Mouse (Mus musculus): ENCODE data around the gene Capn12. TPM values are rescaled to one million over a fixed set of nuclear protein-coding genes. Genes with fewer than 3 reads are reported as not detected.
A peak's percentile ranks its signal among the peaks of the same experiment; 100 is the strongest.
"Not testable (repeated sequence)": the region's sequence is repeated elsewhere in the genome, so short reads cannot be mapped to it uniquely, and the experiment has no call there.

Capn12 gene
- polyA plus RNA-seq, 2 experiments from 2014 or later, result 0.34 TPM; not detected in 1

DNA sequence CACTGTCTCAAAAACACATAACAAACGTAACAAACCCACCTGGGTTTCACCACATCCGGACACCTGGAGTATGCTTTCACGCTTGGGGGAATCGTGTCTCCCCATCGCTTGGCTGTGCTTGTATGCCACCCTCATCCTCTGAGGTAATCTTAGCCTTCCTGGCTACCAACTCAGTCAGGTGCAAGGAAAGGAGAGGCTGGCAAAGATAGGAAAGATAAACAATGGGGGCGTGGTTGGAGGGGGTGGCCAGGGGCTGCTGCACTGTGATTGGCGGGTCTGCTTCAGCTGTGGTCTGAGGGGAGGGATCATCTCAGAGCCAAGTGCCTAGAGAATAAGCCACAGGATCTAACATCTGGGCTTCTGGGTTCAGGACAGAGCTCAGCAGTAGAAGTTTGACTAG is 1.6 kb upstream of the Capn12 start:
- ATAC-seq, result no peak

DNA sequence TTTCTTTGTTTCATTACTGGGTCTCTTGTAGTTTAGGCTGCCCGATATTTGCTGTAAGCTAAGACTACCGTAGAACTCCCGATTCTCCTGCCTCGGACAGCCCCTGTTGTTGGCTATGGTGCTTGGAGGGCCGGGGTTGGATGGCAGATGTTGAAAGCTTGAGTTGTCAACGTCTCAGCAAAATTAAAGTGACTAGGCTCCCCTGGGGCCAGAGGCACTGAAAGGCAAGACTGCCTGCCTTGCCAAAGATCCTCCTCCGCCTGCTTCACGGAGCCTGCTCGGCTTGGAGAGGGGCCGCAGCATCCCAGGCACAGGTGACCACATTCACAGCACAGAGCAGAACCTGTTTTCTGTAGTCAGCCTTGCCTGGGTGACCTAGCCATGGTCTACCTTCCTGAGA is 668 bp upstream of the Capn12 start:
- no peak for ATAC-seq

DNA sequence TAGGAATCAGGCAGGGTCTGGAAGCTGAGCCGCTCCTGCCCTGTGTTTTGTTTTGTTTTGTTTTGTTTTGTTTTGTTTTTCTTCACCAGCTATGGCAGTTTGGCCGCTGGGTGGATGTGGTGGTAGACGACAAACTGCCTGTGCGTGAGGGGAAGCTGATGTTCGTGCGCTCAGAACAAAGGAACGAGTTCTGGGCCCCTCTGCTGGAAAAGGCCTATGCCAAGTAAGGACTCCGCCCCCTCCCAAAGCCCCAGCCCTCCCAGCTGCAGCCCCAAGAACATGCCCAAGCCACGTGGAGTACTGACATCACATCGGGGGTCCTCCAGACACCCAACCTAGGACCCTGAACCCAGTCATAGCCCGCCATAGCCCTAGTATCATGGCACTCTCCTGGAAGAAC is 1.8 kb downstream of the Capn12 start:
- ATAC-seq, result no peak

DNA sequence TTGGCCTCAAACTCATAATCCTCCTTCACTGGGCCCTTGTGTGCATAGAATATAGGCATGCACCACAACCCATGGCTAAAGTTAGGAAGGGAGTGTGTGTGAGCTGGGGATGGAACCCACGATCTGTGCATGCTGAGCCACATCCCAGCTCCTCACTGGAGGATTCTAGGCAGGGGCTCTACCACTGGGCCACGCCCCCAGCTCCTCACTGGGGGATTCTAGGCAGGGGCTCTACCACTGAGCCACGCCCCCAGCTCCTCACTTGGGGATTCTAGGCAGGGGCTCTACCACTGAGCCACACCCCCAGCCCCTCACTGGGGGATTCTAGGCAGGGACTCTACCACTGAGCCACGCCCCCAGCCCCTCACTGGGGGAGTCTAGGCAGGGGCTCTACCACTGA is 2.5 kb downstream of the Capn12 start:
- ATAC-seq, result not testable (repeated sequence)

DNA sequence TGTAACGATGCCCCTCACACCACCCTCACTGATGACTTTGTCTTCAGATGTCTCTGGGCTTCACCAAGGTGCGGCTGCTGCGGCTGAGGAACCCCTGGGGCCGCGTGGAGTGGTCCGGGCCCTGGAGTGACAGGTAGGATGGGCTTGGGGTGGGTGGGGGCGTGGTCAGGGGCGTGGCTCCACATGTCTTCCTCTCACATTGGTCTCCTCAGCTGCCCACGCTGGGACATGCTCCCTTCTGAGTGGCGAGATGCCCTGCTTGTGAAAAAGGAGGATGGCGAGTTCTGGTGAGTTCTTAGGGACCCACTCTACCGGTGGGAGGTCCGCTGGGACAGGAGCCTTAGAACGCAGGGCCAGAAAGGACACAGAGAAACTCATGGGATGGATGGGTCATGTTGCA is 5.3 kb downstream of the Capn12 start:
- no peak for ATAC-seq

DNA sequence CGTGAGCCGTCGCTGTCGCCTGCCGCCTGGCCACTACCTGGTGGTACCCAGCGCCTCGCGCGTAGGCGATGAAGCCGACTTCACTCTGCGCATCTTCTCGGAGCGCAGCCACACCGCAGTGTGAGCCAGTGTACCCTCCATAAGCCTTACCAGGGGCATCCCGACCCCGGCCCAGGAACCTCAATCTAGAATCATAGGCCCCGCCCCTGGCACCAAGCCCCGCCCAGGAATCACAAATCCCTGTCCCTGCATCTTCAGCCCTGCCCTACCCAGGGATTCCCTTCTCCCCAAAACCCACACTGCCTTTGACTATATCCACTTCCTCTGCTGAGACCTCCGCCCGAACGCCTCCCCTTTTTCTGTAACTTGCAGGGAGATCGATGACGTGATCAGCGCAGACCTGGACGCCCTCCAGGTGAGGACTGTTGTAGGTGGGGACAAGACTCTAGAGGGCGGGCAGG is 7.5 kb downstream of the Capn12 start:
- ATAC-seq, result no peak

DNA sequence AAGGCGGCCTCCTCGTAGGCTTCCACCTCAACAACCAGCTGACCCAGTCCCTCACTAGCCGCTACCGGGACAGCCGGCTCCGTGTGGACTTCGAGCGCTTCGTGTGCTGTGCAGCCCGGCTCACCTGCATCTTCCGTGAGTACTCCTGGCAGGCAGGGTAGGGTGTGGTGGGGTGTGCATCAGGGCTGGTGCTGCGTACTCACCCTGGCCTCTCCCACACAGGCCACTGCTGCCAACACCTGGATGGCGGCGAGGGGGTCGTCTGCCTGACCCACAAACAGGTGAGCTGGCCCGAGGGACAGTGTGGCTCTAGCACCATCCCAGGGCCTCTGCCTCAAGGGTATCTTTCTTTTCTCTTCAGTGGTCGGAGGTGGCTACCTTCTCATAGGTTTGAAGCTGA is 11.4 kb downstream of the Capn12 start:
- ATAC-seq, result no peak

DNA sequence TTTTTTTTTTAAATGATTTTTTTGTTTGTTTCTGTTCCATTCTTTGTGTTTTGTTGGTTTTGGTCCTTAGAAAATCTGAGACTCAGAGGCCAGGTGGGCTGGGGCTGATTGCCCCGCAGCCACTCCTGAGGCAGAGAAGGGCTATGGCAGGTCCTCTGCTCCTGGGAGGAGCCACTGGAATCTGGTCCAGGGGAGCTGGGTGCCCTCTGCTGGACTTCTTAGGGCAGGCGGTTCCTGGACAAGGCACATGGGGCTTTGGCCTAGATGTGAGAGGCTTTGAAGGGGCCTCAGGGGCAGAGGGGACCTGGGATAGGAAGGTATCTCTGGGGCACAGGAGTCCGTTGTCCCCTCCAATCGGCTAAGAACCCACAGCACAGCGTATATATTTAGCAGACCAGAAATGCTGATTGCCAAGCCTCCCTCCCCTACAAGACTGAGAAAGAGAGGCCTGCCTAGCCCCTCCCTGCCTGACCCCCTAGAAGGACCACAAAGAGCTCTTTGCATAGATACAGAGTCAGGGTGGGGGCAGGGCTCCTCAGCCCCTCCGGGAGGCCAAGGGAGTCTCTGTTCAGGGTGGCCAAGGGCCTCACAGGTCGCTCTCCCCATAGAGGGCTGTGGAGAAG is 12.5 kb downstream of the Capn12 start:
- ATAC-seq, result no peak

DNA sequence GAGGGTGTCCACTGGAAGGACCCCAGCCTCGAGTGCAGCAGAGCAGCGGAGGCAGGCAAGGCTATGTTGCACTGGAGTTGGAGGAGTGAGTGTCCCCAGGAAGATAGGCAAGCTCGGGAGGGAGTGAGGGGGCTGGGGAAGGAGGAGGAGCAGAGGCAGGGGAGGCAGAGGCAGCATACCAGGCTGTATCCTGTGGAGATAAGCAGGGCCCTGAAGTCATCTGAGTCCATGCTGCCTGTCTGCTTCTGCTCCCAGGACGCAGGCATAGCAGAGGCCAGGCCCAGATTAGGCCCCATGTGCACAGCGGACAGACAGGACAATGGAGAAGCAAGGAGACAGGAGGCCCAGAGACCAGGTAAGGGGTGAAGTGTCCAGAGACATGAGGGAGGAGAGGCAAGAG is 13.7 kb downstream of the Capn12 start:
- no peak for ATAC-seq

DNA sequence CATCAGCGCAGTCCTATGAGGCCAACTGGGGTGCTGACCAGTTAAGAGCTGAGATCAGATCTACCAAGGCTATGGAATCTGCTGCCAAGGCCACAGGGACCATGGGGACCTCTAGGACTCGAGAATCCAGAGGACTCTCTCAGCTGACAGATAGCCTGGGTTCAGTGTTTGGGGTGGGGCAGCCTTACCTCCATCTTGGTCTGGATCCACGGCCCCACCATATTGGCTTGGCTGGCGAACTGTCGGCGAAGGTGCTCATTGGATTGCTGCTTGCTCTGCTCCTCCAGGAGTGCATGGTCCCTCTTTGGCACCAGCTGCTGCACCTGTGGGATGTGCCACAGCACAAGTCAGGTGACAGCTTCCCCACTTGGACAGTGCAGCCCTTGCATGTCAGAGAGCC is 16.4 kb downstream of the Capn12 start:
- ATAC-seq, result no peak

DNA sequence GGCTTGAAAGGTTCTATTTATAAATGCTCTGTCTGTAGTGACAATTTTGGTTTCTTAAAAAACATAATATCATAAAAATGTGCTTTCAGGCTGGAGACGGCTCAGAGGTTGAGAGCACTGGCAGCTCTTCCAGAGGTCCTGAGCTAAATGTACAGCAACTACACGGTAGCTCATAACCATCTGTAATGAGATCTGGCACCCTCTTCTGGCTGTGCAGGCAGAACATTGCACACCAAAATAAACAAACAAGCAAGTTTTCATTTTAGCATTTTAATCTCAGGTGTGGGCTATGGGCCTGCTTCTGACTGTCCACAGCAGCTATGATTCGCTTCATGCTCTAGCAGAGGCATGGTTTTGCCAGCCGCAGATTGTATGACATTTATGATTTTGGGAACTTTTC is 18.8 kb downstream of the Capn12 start:
- no peak for ATAC-seq

DNA sequence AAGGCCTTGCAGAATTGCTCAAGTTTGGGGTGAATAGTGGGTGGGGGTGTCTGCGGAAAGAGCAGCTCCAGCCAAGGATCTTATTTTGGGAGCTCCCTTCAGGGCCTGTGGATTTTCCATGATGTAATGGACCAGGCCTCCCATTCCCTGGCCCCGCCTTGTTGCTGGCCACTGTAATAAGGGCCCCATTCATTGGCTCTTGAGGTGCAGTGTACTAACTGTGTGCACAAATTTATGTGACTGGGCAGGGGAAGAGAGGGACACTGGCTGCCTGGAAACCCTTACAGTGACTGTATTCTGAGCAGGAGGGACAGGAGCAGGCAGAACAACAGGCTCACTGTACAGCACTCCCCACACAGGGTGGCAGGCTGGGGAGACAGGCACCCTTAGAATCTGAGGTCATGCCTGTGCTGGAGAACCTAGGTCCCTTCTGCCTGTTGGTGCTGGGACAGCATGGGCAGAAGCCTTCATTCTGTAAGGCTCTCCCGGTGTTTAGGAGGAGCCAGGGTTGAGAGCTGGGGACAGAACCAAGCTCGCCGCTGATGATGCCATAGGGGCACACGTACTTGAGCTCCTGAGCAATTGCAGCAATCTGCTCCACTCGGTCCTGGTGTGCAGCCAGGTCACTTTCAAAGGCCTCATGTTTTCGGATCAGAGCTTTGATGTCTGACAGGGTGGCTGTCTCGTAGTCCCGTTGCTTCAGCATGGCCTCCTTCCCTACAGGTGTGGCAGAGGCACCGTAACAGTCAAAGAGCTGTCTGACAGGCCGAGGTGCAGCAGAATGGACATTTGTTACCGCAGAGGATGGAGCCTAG is 20.3 kb downstream of the Capn12 start:
- ATAC-seq, result no peak

DNA sequence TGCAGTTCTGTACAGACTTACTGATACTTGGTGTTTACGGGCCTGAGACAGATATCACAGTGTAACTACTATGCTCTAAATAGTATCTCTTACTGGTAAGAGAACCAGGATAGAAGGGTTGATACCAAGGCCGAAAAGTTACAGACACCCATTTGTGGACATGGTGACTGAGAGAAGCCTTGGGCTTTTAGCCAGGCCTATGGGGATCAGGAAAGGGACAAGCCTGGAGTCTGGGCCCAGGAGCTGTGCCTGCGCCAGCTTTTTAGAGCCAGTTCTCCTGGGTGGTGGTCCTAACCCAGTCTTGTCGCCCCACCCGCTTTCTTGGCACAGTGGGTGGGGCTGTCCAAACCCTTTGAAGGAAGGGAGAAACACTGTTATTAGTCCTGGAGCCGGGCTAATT is 21.0 kb downstream of the Capn12 start:
- ATAC-seq, result no peak

DNA sequence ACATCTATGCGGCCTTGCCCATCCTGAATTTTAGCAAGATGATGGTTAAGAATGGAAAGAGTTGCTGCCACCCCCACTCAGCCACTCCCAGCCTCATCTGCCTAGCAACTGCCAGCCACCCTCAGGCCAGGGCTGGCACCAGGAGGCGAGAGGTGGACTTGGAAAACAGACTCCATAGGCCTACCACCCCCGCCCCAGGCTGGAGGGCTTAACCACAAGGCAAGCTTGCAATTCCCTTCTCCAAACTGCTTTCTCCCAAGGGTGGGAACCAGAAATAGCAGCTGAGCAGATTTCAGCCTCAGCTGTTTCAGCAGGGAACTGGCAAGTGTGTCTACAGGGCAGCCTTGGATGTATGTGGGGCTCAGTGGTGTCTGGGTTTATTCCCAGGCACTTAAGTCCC is 21.6 kb downstream of the Capn12 start:
- no peak for ATAC-seq

DNA sequence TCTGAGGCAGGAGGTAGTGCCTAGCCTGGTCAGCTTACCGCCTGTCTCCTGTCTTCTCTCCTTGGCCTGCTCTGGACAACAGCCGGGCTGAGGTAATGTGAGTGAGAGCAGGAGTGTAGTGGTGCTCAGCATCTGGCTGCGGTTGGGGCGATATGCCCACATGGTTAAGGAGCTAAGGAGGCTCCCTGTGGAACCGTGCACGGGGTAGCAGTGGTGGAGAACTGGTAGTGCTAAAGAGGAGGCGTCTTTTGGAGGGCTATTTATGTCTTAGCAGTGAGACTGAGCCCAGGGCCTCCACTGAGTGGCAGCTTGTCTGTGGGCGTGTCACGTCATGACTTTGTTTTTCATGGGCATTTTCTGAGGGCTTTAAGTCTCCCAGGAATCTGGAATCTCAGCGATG is 22.6 kb downstream of the Capn12 start:
- no peak for ATAC-seq

DNA sequence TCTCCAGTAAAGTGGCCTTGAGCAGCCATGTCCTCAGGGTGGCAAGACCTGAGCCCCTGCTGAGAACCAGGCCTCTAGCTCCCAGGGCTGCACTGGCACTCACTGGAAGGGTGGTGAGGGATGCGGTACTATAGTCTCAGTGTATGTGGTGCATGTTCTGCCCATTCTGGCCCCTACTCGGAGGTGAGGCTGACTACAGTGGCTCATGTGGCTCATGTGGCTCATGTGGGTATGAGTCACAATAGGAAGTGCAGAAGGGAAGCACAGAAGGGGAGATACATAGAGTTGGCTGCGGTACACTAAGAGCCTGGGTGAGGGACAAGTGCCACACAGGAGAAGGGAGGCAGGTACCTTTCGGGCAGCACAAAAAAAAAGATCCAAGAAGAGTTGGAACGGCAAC is 26.0 kb downstream of the Capn12 start:
- no peak for ATAC-seq

DNA sequence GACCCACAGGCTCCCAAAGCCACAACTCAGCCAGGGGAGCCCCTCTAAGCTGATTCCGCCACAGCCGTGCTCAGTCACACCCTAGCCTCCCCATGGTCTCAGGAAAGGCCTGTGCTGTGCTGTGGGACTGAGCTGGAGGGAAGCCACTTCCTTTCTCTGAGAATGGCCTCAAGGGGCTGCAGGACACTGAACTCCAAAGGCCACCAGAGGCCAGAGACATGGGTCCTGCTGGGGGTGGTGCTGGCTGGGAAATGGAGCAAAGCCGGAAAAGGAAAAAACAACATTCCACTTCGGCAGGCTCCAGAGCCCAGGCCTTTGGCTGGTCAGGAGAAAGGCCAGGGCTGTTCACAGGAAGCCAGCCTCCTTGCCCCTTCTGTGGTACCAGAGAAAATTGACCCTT is 30.4 kb downstream of the Capn12 start:
- ATAC-seq, result no peak

DNA sequence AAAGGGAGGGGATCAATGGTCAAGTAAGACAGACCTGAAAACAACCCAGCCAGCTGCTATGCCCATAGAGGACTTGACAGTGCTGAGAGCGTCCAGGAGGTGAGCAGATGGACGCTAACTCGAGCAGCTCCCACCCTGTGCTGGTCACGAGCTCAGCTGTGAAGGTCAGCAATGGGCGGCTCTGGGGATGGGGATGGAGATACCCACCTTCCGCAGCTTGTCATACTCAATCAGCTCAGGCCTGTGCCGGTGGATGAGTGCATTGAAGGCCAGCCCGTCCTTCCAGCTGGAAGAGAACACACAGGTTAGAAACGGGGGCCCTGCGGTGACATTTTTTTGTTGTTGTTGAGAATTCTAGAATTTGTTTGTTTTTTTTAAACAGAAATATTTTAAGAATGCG is 31.9 kb downstream of the Capn12 start:
- no peak for ATAC-seq

DNA sequence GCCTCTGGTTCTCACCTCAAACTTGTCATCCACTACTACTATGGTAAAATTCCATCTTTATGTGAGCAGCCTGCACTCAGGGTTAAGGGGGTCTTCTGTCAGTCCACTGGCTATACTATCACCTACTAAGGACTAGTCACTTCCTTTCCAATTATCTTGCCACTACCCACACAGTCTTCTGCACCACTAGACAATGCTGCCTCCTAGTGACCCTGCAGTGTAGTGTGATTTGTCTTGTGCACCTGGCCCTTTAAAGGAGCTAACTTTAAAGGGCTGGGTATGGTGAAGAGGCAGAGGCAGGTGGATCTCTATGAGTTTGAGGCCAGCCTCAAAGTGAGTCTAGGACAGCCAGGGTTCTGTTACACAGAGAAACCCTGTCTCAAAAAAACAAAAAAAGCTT is 35.3 kb downstream of the Capn12 start:
- peak; percentile 57 for ATAC-seq

DNA sequence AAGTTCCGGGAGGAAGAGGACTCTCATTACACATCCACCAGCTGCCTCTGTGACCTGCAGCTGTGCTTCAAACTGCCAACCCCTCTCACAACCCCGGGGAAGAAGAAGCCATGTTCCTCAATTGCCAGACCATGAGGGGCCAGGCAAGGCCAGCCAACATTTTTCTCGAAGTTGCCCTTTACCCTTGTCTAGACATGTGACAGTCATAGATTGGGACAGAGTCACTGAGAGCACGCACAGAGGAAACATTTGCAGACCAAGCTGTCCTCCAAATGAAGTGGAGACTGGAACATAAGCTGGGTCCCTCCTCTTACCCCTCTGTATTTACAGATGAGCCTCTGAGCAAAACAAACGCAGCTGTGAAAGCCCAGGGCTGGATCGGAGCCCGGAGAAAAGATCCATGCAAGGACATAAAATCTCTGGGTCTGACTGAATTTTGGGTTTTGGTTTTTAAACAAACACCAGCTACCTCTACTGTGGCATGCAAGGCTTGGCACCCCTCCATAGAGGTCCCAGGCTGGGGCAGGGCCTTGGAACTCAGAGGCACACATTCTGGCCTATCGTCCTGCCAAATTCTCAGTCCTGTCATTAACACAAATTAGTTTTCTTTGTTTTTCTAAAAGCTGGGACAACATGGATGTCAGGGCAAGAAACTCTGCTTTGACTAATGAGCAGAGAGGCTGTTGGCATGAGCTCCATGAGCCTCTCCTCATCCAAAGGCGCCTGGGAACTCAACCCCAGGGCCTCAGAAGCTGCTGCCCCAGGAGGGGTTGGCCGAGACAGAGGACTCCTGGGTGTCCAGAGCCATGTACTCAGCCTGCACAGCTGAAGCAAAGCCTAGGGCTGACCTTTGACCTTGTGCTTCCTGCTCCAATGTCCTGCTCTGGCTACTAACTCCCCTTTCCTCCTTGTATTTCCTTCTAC is 36.5 kb downstream of the Capn12 start:
- ATAC-seq, result no peak

DNA sequence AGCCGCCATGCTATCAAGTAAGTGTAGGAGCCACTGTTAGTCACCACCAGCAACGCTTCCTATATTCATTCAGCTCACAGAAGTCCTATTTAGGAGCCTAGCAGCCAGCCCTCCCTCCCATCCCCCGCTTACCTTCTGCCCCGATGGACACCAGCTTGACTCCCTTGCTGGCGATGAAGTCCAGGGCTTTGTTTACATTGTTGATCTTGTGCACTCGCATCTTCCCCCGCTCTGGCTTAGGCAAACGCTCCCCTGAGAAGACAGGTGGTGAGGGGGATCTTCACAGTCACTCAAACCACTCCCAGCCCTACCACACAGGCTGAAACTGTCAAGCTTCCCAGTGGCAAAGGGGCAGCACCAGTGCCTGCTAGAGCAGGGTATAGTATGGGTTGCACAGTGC is 37.3 kb downstream of the Capn12 start:
- no peak for ATAC-seq

DNA sequence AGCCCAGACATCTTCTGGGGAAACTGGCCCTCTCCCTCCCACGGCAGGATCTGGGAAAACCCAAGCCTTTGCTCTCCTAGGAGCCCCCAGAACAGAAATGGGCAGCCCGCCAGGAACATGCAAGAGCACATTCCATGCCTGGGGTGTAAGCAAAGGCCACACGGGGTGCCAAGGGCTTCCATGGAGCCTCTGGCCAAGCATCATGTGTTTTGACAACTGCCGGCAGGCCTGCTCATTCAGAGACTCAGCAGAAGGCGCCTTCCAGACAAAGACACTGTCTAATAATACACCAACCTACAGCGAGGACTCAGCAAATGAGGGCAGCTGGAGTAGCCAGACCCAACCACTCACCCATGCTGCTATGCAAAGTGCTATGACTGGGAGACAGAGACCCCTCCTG is 38.6 kb downstream of the Capn12 start:
- no peak for ATAC-seq

DNA sequence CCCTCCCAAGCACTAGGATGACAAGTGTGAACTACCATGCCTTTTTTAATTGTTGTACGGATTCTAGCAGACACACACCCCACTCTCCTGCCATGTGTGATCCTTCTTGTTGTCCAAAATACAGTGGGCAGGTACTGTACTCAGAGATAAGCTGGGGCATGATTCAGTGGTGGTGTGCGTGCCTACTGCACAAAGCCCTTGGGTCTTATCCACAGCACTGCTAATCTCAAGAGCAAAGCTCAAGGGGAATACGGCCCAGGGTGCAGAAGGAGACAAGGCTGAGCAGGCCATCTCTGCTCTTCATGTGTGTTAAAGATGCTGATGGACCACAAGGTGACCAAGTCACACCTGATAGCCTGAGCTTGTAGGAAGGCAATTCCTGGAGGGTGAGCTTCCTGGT is 40.0 kb downstream of the Capn12 start:
- no peak for ATAC-seq

Measured in activated CD4-positive, CD25-positive, alpha-beta regulatory T cell, adult 4 months (primary cell).